Mouse (Mus musculus) c-Kit-positive CD71-negative TER-119-negative erythroid progenitor cells, embryonic 14.5 days (primary cell): ENCODE data around the gene Kcnj10.

Source experiments
- DNase-seq: peaks from one replicate; pipeline ENCODE4 v3.0.0-alpha.2; 2013; ENCODE audit warnings: low read depth

The Kcnj10 gene

GRCm38 (mm10) chr1:172333512-172333911, 7.5 kb upstream of the Kcnj10 start:
- DNase-seq: no peak

GRCm38 (mm10) chr1:172335804-172336203, 5.2 kb upstream of the Kcnj10 start:
- no peak for DNase-seq

- DNase-seq: no peak
Measured at GRCm38 (mm10) chr1:172337411-172338185, 3.4 kb upstream of the Kcnj10 start.

- DNase-seq: no peak
Measured at GRCm38 (mm10) chr1:172341386-172341785, 376 bp downstream of the Kcnj10 start.

GRCm38 (mm10) chr1:172342729-172343128, 1.7 kb downstream of the Kcnj10 start:
- DNase-seq: no peak

- no peak for DNase-seq
Measured at GRCm38 (mm10) chr1:172343914-172344313, 2.9 kb downstream of the Kcnj10 start.

- DNase-seq: no peak
Measured at GRCm38 (mm10) chr1:172344820-172345219, 3.8 kb downstream of the Kcnj10 start.

GRCm38 (mm10) chr1:172346707-172347106, 5.7 kb downstream of the Kcnj10 start:
- no peak for DNase-seq

- DNase-seq: no peak
Measured at GRCm38 (mm10) chr1:172347382-172347781, 6.4 kb downstream of the Kcnj10 start.

- DNase-seq: no peak
Measured at GRCm38 (mm10) chr1:172349504-172349903, 8.5 kb downstream of the Kcnj10 start.

- DNase-seq: no peak
Measured at GRCm38 (mm10) chr1:172349916-172350812, 9.2 kb downstream of the Kcnj10 start.

GRCm38 (mm10) chr1:172352001-172352400, 11.0 kb downstream of the Kcnj10 start:
- DNase-seq: no peak

- no peak for DNase-seq
Measured at GRCm38 (mm10) chr1:172352453-172352852, 11.4 kb downstream of the Kcnj10 start.

- no peak for DNase-seq
Measured at GRCm38 (mm10) chr1:172355336-172355735, 14.3 kb downstream of the Kcnj10 start.

GRCm38 (mm10) chr1:172357550-172357949, 16.5 kb downstream of the Kcnj10 start:
- peak; percentile 34 for DNase-seq

- no peak for DNase-seq
Measured at GRCm38 (mm10) chr1:172358341-172358740, 17.3 kb downstream of the Kcnj10 start.

- DNase-seq: peak; percentile 63
Measured at GRCm38 (mm10) chr1:172364684-172365083, 23.7 kb downstream of the Kcnj10 start.

GRCm38 (mm10) chr1:172368768-172369418, 27.9 kb downstream of the Kcnj10 start:
- peak; percentile 39 for DNase-seq

GRCm38 (mm10) chr1:172376198-172376667, 35.2 kb downstream of the Kcnj10 start, which contains the start of gene Pigm:
Pigm (plus strand) TSS chr1:172376546.
- peak; percentile 96 for DNase-seq

GRCm38 (mm10) chr1:172376758-172377458, 35.9 kb downstream of the Kcnj10 start:
- no peak for DNase-seq

- DNase-seq: no peak
Measured at GRCm38 (mm10) chr1:172380066-172380465, 39.1 kb downstream of the Kcnj10 start.

- no peak for DNase-seq
Measured at GRCm38 (mm10) chr1:172382090-172382489, 41.1 kb downstream of the Kcnj10 start.
